Comparison of ENCODE assay signal across 15 mouse cellular contexts in the genomic region with DNA sequence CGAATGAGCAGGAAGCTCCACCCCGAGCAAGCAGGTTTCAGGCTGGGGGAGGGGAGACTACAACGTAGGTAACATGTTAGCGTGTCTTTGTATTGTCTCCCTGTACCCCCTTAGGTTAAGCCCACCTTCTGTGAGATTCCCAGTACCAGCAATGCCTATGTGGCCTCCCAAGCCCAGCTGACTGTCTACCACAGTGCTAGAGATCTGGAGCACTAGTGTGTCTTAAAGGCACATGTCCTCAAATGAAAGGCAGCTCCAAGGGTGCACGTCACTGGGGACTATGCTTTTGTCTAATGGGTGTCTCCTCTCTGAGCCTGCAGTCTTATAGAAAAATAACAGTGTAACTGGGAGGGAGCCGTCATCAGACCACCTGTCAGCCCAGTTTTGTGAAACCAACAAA.
"Had no signal": no experiment of that assay in that cellular context is flagged by ENCODE, and none has a peak within 500 bp of the region (broad histone marks: within the 10 kb centered on the region; RNA-seq: fewer than 3 reads in every experiment).

No protein-coding gene starts in this region.

- H3K27ac ChIP-seq: kidney, embryonic 15.5 days; limb, embryonic 13.5 days; liver, embryonic 15.5 days; midbrain, embryonic 12.5 days; neural tube, embryonic 13.5 days had no signal

- DNase-seq: kidney, adult 2 months; kidney, postnatal 14 days; left cerebral cortex, postnatal 4 days; lung, adult 2 months; lung, postnatal 36 days; right cerebral cortex, adult 18-20 months; right cerebral cortex, postnatal 25 days; thymus, postnatal 4 days had no signal

- H3K4me3 ChIP-seq: kidney, embryonic 15.5 days; limb, embryonic 13.5 days; liver, embryonic 15.5 days; midbrain, embryonic 12.5 days; neural tube, embryonic 13.5 days had no signal

- H3K36me3 ChIP-seq: kidney, embryonic 15.5 days; limb, embryonic 13.5 days; liver, embryonic 15.5 days; midbrain, embryonic 12.5 days; neural tube, embryonic 13.5 days had no signal

- H3K9me3 ChIP-seq: kidney, embryonic 15.5 days; limb, embryonic 13.5 days; liver, embryonic 15.5 days; midbrain, embryonic 12.5 days; neural tube, embryonic 13.5 days had no signal

- H3K4me1 ChIP-seq: kidney, embryonic 15.5 days; limb, embryonic 13.5 days; liver, embryonic 15.5 days; midbrain, embryonic 12.5 days; neural tube, embryonic 13.5 days had no signal

- H3K4me2 ChIP-seq: kidney, embryonic 15.5 days; limb, embryonic 13.5 days; liver, embryonic 15.5 days; midbrain, embryonic 12.5 days; neural tube, embryonic 13.5 days had no signal

- H3K9ac ChIP-seq: kidney, embryonic 15.5 days; limb, embryonic 13.5 days; liver, embryonic 15.5 days; midbrain, embryonic 12.5 days; neural tube, embryonic 13.5 days had no signal

- ATAC-seq: inflammation-experienced regulatory T-cells, adult 6 months; lung, postnatal 0 days had no signal

- H3K27me3 ChIP-seq: kidney, embryonic 15.5 days; limb, embryonic 13.5 days; liver, embryonic 15.5 days; midbrain, embryonic 12.5 days; neural tube, embryonic 13.5 days had no signal
